Mouse (Mus musculus) myocyte (in vitro differentiated cells): ENCODE data around the gene Arhgef6.

ENCODE experiments used
- MAX ChIP-seq: IDR thresholded peaks from one replicate; pipeline ENCODE4 v1.6.1; 2011; ENCODE audit warnings: low read depth, mild to moderate bottlenecking, control low read depth
- MYOD1 ChIP-seq, 3 experiments: IDR thresholded peaks; one replicate each; pipeline ENCODE4 v1.6.1; 2011; ENCODE audit warnings: control low read depth in 2 of 3, low read depth in 2 of 3, mild to moderate bottlenecking in 2 of 3, moderate library complexity in 1 of 3; ENCODE audit not compliant: insufficient read length in 2 of 3, control insufficient read depth in 1 of 3
- POLR2A ChIP-seq: IDR thresholded peaks from one replicate; pipeline ENCODE4 v1.6.1; 2011; ENCODE audit warnings: low read depth, mild to moderate bottlenecking, control low read depth, moderate library complexity; ENCODE audit not compliant: insufficient read length
- SRF ChIP-seq: IDR thresholded peaks from one replicate; pipeline ENCODE4 v1.6.1; 2011; ENCODE audit warnings: low read depth; ENCODE audit not compliant: control insufficient read depth, insufficient read length
- TCF12 ChIP-seq: IDR thresholded peaks from one replicate; pipeline ENCODE4 v1.6.1; 2011; ENCODE audit warnings: mild to moderate bottlenecking, control low read depth; ENCODE audit not compliant: poor library complexity, insufficient read depth, severe bottlenecking
- USF1 ChIP-seq: IDR thresholded peaks from one replicate; pipeline ENCODE4 v1.6.1; 2011; ENCODE audit warnings: low read depth, mild to moderate bottlenecking, control low read depth, moderate library complexity

DNA sequence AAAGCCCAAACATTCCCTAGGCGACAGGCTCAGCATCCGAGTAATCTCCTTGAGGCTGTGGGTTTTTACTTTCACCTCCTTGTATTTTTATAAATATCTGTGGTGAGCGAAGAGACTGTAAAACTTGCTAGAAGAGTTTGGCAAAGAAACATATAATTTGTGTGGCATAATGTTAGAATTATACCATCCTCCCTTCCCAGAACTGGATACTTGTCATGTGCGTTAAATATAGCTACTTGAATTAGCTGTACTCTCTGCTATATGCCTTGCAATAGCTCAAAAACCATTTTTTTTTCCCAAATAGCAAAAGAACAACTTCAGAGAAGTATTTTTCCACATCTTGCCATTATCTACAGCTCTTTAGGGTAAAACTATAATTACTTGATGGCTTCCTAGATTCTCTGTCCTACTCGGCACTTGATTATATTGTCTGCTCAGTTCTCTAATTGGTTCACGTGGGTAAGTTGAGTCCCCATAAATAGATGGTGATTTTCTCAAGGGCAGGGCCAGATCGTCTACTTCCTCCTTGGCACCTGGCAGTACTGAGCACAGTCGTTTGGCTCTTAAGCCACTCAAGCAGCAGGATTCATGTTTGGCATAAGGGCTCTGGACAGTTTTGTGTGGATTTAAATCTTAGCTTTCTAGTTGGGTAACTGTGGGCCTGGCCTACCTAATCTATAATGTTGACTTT, 35.2 kb downstream of the Arhgef6 start:
- TF ChIP-seq USF1 = no peak
- TF ChIP-seq POLR2A = no peak
- TF ChIP-seq MYOD1 (IDR thresholded peaks at IDR 0.05; ENCODE audit: control insufficient read depth in 1 of 3, insufficient read length in 2 of 3, low read depth in 2 of 3) = no peak
- no peak for TF ChIP-seq MAX
- TF ChIP-seq SRF = no peak
- no peak for TF ChIP-seq TCF12
